Mouse (Mus musculus) cerebellum, adult (tissue): ENCODE measurements at regions not wholly inside any gene's neighbourhood (a gene's known extent, or its start where the extent isn't known, plus 50 kb on each side); places are given as distances from the start of the nearest gene placed in this dataset.

Experiments
- ATAC-seq: cut with Nextera tagmentation; 2 replicates; pipeline ENCODE4 v1.9.2; 2017; ENCODE audit warnings: mild to moderate bottlenecking, moderate library complexity, mixed read lengths; ENCODE audit not compliant: insufficient number of reproducible peaks, low FRiP score, low TSS enrichment

DNA sequence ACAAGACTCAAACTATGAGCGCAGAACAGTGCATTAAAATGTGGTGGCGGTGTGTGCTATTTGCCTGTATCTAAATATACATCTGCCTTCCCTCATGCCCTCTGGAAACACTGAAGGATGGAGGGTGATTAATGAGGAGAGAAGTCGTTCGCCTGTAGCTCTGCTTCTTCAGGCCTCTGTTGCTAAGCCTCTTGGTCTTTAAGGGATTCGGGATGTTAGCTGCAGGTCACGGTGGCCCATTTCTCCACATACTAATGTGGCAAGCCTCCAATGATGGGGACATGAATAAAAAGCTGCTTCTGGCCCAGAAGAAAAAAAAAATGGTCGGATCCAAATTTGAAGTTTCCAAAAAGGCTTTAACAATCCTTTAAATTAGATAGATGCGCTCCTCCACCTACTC lies 137.0 kb upstream of the Btg1 start:
- no peak for ATAC-seq

DNA sequence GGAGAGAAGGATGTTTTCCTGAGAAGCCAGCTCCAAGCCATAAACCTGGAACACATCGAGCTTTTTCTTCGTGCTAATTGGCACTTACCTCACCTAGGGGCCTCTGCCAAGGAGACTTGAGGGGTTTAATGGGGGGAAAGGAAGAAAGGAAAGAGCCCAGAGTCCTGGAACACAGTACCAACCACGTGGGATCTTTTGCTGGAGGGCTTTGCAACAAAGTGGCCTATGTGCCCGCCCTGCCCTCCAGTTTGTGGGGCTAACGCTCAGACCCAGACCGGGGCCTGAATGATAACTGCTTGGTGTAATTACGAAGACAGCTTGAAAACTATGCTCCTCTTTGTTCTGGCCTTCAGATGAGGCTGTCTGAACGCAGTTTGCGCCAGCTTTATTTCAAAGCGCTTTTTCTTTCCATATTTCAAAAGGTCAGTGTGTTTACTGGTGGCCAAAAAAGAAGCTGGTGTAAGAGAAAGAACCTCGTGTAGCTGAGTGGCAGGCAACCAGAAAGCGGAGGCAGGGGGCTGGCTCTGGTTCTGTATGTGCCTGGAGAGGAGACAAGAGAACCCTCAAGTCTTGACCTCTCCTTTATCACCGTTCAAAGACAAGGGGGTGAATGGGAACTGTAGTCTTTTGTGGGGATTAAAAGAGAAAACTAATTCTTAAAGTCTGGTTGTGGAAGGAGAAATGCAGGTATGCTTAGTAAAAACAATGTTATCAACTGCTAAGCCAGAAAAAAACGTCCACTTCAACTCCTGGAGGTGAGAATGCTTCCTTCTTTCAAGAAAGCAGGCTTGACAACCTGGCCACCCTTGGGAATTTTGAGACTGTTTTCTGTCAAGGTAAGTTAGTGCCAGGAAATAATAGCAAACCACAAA lies 136.1 kb upstream of the Btg1 start:
- ATAC-seq, result peak; percentile 61

DNA sequence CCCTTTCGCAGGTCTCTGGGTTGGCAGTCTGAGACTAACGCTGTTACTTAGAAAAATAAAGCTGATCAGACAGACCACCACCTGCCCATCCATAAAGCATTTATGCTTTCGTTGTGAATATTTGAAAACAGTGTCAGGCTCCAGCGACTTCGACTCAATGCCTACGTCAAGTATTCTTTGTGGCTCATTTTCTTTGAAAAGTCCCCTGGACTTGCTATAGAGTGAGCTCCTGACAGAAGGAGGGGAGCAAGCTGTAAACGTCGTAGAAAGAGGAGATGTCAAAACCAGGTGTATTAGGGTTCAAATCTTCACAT lies 135.5 kb upstream of the Btg1 start:
- no peak for ATAC-seq

DNA sequence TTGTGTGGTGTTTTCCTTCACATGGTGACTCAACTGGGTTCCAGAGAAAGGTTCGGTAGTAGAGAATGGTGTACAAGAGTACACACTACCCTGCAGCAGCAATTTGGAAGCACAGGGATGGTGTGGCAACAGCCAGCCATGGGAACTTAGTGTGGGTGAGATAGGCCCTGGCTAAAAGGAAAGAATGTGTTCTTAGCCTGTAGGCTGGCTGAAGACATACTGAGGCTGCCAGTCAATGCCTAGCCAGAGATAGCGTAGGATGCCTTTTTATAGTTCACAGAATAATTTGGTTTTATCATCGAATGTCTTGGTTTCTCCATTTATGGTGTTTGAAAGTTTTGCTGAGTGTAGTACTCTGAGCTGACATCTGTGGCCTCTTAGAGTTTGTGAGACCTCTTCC lies 130.1 kb upstream of the Btg1 start:
- ATAC-seq, result no peak

DNA sequence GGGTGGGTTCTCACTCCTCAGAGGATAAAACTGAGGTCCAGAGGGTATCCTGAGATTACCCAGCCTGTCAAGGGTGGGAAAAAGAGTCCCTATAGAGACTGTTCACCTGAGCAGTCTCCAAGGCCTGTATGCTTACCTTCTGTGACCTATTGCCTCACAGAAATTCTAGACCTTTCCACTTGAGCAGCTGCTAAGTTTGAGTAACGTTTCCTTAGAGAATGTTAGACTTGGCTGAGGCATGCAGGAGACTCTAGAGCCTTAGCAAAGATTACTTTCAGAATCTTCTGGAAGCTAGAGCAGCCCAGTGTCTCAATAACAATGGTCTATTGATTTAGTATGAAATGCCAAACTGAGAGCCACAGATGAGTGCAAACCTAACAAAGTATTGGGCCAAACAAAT lies 123.1 kb upstream of the Btg1 start:
- ATAC-seq, result no peak

DNA sequence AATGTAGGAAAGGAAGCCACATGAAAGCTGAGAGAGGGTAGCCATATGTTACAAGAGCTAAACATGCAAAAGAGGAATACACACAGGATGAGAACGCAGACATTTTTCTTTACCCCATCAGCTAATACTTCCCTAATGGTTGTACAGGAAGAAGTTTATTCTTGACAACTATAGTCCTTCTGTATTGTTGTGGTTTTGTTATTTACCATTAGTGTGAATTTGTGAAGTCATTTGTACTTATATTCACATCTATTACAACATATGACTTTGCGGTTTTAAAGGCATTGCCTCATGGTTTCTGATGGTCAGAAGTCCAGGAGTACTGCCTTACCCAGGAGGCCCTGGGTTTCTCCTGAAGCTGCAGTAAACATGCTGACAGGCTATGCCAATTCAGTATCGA lies 120.1 kb upstream of the Btg1 start:
- ATAC-seq, result no peak

DNA sequence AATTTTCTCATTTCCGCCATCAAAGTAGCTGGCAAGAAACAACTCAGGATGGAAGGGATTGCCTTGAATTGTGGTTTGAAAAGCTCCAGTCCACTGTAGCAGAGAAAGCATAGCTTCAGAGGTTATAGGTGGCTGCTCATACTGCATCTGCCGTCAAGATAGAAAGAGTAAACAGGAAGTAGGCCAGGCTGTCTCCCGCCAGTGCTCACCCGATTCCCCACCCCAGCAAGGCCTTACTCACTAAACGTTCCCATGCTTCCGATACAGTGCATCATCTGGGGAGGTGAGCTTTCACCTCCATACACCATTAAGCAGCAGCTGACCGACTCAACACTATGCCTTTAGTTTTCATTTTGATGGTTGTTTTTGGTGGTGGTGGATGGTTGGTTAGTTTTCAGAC lies 119.3 kb upstream of the Btg1 start:
- ATAC-seq, result no peak

DNA sequence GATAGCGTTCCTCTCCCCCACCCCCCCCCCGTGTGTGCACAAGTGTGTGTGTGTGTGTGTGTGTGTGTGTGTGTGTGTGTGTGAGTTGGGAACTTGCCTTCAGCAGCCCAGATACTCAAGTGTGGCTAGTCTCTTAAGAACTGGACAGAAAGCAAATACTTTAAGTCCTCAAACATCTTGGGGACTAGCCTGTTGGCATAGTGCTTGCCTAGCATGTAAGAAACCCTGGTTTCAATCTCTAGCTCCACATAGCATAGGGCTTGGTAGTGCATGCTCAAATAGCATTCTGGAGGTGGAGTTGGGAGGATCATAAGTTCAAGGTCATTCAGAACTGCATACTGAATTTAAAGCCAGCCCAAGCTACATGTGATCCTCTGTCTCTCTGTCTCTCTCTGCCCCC lies 117.5 kb upstream of the Btg1 start:
- no peak for ATAC-seq

DNA sequence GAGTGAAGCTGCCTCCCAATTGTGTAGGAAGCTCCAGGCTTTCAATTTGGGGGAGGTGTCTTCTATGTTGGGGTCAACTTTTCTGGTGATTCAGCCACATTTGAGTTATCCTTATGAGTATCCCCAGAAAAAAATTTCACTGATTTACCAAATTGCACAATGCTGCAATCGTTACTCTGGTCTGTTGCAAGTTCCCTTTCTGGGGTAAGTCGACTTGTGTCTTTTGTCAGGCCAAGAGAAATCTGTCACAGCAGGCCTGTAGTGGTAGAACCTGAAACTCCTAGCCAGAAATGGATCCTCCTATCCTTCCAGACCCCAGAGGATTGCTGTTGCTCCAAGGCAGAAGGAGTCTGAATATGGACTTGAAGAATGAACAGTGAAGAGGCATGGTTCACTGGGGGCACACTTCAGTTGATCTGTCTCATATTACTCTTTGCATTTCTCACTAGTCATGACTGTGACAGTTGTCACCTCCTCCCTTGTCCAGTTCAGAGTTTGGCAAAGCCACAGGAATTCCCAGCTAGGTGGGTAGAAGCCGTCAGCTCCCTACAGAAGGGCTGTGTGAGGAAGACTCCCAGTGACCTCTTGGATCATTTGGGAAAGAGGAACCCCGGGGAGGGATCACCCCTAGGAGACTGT lies 114.6 kb upstream of the Btg1 start:
- ATAC-seq, result peak; percentile 10

DNA sequence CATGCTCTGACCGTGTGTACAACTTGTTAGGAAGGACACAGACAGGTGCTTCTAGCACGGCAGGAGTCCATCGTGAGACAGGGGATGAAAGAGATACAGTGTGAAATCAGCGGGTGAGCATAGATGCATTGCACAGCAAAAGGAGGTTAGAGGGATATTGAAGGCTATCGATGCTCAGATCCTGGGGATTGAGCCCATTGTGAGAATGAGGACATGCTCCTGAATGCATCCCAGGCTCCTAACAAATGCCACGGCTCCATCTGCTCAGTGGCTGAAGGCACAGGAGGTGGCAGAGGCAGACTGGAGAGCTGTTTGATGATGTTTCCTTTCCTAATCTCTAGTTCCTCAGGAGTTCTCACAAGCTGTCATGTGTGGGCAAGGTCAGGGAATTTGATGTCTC lies 114.1 kb upstream of the Btg1 start:
- ATAC-seq, result peak; percentile 97

DNA sequence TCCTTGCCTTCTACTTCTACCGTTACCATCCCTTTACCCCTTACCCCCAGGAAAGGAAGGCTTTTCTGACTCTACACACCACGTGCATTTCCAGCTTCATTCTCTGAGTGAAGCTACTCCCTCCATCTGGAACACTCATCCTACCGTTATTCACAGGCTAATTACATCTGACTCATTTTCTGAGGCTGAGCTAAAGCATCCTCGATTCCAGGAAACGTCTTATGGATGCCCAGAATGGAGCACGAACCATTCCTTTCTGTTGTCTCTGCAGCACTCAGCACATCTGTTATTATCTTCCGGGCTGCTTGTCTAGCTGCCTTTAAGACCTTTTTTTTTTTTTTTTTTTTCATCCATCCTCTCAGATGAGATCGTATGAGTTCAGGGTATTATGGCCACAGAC lies 112.5 kb upstream of the Btg1 start:
- ATAC-seq, result no peak

DNA sequence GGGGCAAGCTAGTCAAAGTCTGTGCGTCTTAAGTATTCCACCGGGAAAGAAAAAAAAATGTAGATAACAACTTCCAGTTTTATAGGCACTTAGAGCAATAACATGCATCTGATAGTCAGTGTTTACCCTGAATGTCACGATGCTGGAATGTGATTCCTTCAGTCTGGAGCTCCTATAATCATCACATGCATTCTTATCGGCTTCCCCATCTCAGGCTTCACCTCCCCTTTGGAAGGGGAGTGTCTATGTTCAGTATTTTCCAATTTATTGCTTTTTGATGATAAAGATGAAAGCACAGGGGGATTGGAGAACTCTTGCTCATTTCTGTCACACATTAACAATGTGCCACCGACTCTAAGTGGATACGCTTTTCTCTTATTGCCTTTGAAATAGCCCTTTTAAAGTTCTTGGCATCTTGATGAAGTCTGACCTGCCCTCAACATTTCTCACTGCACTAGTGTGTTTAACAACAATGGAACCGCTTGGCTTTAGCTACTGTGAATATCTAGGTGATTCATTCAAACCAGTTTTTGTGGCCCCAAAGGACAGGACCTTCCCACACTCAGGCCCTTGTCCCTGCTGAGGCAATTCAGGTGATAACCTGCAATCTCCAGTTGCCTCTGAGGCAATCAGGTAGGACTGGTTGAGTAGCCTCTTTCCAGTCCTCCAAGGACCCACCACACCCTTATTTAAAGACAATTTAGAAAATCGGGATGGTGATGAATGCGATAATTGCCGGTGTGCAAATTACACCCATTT lies 101.5 kb upstream of the Btg1 start:
- ATAC-seq, result no peak

DNA sequence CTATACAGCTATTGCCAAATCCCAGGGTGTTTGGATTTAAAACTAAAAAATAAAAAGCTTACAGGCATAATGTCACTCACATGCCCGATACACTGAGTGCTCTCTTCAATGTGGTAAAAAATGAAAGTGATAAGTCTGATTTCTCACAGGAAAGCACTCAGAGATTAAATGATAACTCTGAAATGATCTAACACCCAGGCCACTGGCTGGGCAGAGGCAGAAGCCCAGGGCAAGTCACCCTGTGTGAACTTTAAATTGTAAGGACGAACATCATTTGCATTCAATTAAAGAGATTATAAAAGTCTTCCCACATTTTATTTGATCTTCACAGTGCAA lies 100.9 kb upstream of the Btg1 start:
- ATAC-seq, result no peak

DNA sequence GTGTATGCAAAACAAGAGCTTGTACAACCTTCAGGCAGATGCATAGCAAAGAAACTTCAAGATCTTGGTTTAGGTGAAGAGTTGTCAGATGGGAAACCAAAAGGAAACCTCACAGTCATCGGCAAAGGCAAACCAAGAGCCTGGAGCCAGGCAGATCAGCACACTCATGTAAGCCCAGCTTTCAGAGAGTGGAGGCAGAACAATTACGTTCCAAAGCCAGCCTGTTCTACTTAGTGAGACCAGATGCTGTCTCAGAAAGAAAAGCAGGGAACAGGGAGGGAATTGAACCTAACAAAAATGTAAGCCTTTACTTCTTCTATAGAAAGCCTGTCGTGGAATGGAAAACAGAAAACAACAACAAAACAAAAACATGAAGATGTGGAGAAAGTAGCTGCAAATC lies 97.4 kb upstream of the Btg1 start:
- no peak for ATAC-seq

DNA sequence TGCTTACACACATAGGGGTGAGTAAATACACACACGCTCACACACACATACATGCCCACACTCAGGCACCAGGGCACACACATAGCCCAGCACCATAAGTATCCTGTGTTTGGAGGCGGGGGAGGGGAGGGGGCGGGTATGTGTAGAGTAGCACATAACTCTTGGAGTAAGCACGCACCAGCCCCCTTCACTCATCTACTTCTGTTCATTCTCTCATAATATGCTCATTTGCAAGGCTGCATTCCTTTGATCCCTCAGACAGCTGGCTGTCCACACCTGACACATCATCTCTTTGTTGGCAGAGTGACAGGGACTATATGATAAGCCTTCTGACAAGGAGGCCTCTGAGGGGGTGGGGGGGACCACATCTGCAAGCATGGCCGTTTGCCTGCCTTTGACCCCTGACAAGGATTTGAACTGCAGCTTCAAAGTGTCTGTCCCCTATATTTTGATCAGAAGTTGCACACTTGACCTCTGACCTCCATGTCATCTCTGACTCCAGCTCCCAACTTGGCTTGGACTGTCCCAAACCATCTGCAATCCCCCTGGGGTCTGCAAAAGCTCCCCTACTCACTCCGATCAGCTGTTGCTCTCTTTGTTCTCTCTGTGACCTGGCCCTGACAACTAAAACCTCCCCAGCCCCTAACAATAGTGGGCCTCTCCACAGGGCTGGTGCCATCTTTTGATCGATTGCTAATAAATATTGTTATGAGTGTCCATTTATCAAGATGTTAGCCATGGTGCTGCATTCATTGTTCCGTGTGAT lies 95.6 kb upstream of the Btg1 start:
- no peak for ATAC-seq

DNA sequence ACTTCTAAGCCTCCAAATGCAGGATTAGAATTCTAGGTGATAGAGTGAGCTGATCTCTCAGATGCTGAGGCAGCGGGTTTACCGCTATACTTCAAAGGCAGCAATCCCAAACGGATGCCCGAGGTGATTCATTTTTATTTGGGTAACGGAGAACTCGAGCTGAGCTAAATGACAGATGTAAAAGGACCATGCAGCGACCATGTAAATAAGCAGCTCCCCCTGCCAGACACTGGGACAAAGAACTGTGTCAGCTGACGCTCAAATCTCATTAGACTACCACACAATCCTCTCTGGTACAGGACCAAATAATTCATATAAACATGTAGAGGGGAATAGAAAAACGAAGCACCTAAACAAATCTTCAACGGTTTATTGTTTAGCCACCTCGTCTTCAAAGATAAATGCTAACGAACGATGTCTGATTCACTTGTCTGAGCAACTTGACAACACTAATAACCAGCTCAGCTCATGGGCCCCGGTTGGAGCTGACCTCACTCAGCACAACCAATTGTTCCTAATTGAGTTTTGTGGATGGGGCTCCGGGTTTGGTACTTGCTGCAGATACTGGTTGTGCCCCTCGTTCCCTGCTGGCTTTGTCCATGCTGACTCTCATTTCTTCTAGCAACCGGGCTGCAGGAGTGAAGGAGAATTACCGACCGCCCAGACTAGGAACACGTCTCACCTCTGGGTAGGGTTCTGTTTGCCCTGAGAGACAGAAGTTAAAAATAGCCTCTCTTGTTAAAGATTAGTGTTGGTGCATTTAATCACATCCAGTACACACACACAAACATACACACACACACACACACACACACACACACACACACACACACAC lies 92.6 kb upstream of the Btg1 start:
- no peak for ATAC-seq

DNA sequence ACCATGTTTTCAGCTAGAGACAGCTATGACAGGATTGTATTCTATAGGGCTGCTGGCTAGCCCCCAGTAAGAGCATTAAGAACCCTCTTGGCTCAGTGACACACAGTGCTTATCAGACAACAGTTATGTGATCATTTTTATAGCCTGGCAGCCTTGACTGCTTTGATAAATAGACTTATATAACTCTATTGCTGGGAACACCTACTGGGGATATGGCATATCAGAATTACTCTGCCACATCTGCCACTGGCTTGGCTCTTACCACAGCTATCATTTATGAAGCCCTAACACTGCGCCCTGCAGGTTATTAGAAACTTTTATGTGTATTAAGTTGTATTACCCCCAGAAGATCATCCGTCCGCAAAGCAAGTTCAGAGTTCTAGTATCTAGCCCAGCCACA lies 88.9 kb upstream of the Btg1 start:
- ATAC-seq, result no peak

DNA sequence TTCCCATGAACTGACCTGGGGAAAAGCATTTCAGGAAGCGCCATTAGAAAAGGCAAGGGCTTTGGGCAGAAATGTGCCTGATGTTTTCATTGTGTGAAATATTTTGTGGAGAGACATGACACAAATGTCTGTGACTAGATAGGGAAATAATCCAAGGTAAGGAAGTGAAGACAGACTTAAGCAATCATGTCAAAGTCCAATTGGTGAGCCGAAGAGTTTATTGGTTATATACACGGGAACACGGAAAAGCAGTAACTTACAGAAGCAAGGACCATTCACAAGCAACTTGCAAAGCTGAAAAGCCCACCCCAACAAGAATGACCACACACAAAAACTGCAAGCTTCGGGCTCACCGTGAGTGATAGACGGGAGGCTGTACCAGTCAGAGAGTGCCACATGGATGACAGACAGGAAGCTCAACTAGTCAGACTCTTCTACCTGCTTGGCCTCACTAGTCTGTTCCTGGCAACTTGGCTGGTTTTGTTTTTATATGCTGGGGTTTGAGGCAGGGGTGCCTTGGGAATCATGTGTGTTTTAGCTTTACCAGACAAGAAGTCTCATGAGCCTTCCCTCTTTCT lies 82.2 kb upstream of the Btg1 start:
- ATAC-seq, result no peak

DNA sequence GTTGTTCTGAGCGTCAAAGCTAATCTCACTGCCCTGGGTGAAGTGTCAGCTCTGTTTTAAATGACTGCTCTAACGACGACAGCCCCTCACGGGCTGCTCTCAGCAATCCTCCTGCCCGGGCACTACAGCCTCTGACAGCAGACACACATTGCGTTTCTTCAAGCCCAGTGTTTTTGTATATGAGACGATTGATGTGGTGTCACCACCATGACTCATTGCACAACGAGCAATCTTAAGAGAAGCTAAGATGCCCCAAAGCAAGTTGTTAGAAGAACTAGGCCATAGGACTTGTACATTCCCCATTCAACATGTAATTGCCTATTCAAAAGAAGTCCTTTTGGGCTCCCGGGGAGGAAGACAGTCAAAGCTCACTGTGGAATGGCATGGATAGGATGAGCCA lies 81.3 kb upstream of the Btg1 start:
- ATAC-seq, result no peak

DNA sequence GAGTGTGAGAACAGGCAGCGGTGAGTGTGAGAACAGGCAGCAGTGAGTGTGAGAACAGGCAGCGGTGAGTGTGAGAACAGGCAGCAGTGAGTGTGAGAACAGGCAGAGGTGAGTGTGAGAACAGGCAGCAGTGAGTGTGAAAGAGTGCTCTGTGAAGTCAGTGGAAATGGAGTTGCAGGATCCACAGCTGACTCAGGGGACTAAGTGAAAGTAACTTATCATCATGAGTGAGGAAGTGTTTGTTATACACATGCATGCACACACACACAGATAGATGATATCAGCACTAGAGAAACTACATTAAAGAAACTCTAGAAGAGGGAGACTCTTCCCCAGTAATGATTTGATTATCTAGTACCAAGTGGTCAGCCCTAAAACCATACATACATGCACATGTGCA lies 76.0 kb upstream of the Btg1 start:
- no peak for ATAC-seq
